Mouse (Mus musculus): ENCODE results near the gene Bcap29. TPM values are rescaled to one million over a fixed set of nuclear protein-coding genes. Genes with fewer than 3 reads are reported as not detected.
A peak's percentile ranks its signal among the peaks of the same experiment; 100 is the strongest.
"Not testable (repeated sequence)": the region's sequence is repeated elsewhere in the genome, so short reads cannot be mapped to it uniquely, and the experiment has no call there.

Bcap29 gene
- total and polyA plus RNA-seq, 2 experiments from 2014 or later: 5.1 to 39.1 TPM

DNA sequence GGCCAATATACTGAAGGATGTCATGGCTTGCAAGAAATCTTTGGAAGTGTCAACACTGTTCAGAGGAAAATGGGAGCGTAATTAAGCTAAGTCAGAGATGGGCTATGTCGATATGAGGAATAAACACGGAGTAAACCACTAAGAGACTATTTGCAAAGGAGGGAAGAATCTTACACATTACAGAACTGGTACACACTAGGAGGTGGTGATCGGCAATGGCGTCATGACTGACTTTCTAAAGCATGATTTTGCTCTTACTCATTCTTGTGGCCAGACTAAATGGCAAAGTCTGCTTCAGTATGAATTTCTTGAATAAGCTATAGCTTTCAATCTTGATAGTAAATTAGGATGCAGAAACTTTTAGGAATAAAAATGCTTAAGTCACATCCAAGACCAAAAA is 19.2 kb upstream of the Bcap29 start:
- WGBS: 76% methylated on average over 5 of the region's 5 CpGs
- H3K4me2 ChIP-seq (ENCODE audit: low read depth, low read length): peak overlapping the region; percentile 89
- ATAC-seq: no peak
- 0 out of 2 replicates have a peak overlapping the region, but pooled peaks have one; percentile 93 for H3K4me3 ChIP-seq (ENCODE audit: low read length)
- no peak overlapping the region for H3K27ac ChIP-seq
- no peak for DNase-seq (ENCODE audit: low spot score)
- no peak overlapping the region for H3K9ac ChIP-seq (replicated peaks; ENCODE audit: low read length)
- H3K36me3 ChIP-seq (ENCODE audit: insufficient read depth, low read length): no peaks in the 10 kb centered on the region
- no peaks in the 10 kb centered on the region for H3K4me1 ChIP-seq (ENCODE audit: insufficient read depth, low read length)
- no peaks in the 10 kb centered on the region for H3K9me3 ChIP-seq (ENCODE audit: low read length)
- no peaks in the 10 kb centered on the region for H3K27me3 ChIP-seq (ENCODE audit: insufficient read depth, low read length)
- TF ChIP-seq CTCF (IDR thresholded peaks at IDR 0.05; ENCODE audit: low read depth): no peak

DNA sequence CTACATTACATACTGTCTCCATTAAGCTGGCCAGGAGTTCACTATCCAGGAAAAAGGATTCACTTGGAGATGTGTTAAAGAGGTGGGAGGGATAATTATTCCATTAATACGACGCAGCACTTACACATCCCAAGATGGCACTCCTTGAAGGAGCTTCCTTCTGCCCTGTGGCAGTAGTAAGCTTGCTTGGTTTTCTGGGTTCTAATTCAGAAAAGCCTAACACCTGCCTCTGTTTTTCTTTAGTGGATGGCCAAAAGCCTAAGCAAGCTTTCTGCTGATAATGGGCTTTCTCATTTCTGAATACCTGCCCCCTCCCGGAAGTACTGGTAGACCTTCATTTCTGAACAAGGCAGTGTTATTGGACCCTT is 766 bp upstream of the Bcap29 start:
- 71% methylated on average over 3 of the region's 3 CpGs for WGBS
- Histone ChIP-seq H3K4me1 (ENCODE audit: insufficient read depth, low read length) (peaks cover 6% of the 10 kb centered on the region), H3K4me2 (ENCODE audit: low read depth, low read length) (peak overlapping the region; percentile 78), H3K9ac (replicated peaks; ENCODE audit: low read length) (peak overlapping the region; percentile 76; the same call in 1 of the 2 replicates), H3K9me3 (ENCODE audit: low read length) (no peaks in the 10 kb centered on the region), H3K36me3 (ENCODE audit: insufficient read depth, low read length) (no peaks in the 10 kb centered on the region), H3K27me3 (ENCODE audit: insufficient read depth, low read length) (no peaks in the 10 kb centered on the region), H3K27ac (peak overlapping the region; percentile 80; the same call in 1 of the 2 replicates), H3K4me3 (ENCODE audit: low read length) (no peak overlapping the region)
- ATAC-seq (no peak; the same call in 1 of the 2 replicates), DNase-seq (ENCODE audit: low spot score) (no peak)
- TF ChIP-seq CTCF (IDR thresholded peaks at IDR 0.05; ENCODE audit: low read depth): no peak

DNA sequence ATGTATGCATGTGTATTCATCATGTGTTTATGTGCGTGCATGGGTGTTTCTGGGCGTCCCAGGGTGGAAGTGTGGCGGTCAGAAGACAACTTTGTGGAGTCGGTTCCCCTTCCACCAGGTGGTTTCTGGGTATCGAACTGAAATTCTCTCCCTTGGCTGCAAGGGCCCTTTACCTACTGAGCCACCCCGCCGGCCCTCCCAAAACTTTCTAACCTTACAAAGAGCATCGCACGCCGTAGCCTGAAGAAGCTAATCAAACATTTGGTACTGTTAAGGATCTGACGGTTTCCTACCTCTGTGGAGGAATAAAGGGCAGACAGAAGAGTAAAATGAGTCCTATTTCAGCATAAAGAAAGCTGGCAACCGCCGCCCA is 502 bp downstream of the Bcap29 start:
- TF ChIP-seq CTCF (IDR thresholded peaks at IDR 0.05; ENCODE audit: low read depth): no peak
- DNase-seq (ENCODE audit: low spot score): no peak

GRCm38 (mm10) chr12:31628396-31628795 is 6.1 kb downstream of the Bcap29 start:
- ATAC-seq; H3K9ac ChIP-seq (replicated peaks; ENCODE audit: low read length); H3K4me1 ChIP-seq (ENCODE audit: insufficient read depth, low read length); H3K9me3 ChIP-seq (ENCODE audit: low read length); H3K27me3 ChIP-seq (ENCODE audit: insufficient read depth, low read length); H3K4me3 ChIP-seq (ENCODE audit: low read length); H3K4me2 ChIP-seq (ENCODE audit: low read depth, low read length); H3K27ac ChIP-seq; H3K36me3 ChIP-seq (ENCODE audit: insufficient read depth, low read length); DNase-seq (ENCODE audit: low spot score): not testable (repeated sequence)
- 94% methylated on average over 9 of the region's 9 CpGs for WGBS

More for the DNA sequence above, 502 bp downstream of the Bcap29 start:
- peak overlapping the region; percentile 80 for H3K27ac ChIP-seq
- ATAC-seq: peak; percentile 41
- no peaks in the 10 kb centered on the region for H3K36me3 ChIP-seq (ENCODE audit: insufficient read depth, low read length)
- peak overlapping the region; percentile 76 for H3K9ac ChIP-seq (replicated peaks; ENCODE audit: low read length)
- no peaks in the 10 kb centered on the region for H3K9me3 ChIP-seq (ENCODE audit: low read length)
- H3K4me1 ChIP-seq (ENCODE audit: insufficient read depth, low read length): peaks cover 6% of the 10 kb centered on the region
- H3K27me3 ChIP-seq (ENCODE audit: insufficient read depth, low read length): no peaks in the 10 kb centered on the region
- WGBS: 7% methylated on average over 13 of the region's 13 CpGs
- peak overlapping the region; percentile 62 for H3K4me3 ChIP-seq (ENCODE audit: low read length)
- peak overlapping the region; percentile 78 for H3K4me2 ChIP-seq (ENCODE audit: low read depth, low read length)

DNA sequence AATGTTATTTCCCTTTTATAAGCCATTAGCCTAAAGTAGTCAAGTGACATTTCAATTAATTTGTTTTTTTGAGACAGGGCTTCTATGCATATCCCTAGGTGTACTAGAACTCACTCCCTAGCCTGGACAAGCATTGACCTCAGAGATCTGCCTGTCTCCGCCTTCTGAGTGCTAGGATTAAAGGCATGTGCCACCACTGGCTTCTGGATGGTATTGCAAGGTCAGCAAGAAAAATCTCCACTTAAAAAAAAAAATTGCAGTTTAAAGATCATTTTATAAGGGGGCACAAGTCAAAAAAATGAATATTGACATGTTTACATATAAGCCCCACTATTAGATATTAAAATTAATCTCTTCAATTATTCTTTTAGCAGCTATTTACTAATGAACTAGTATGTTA is 9.4 kb downstream of the Bcap29 start:
- no peak for DNase-seq (ENCODE audit: low spot score)
- H3K4me1 ChIP-seq (ENCODE audit: insufficient read depth, low read length): no peaks in the 10 kb centered on the region
- WGBS: 95% methylated on average over 1 of the region's 1 CpGs

GRCm38 (mm10) chr12:31620106-31620505 is 14.4 kb downstream of the Bcap29 start:
- ATAC-seq (no peak), DNase-seq (ENCODE audit: low spot score) (no peak)
- no peaks in the 10 kb centered on the region for H3K9me3 ChIP-seq (ENCODE audit: low read length)
- TF ChIP-seq CTCF (IDR thresholded peaks at IDR 0.05; ENCODE audit: low read depth): peak; percentile 23; the same call in 1 of the 2 replicates
- H3K4me3 ChIP-seq (ENCODE audit: low read length): no peak overlapping the region
- H3K4me2 ChIP-seq (ENCODE audit: low read depth, low read length): no peak overlapping the region
- no peaks in the 10 kb centered on the region for H3K27me3 ChIP-seq (ENCODE audit: insufficient read depth, low read length)
- no peaks in the 10 kb centered on the region; the same call in 1 of the 2 replicates for H3K36me3 ChIP-seq (ENCODE audit: insufficient read depth, low read length)
- H3K4me1 ChIP-seq (ENCODE audit: insufficient read depth, low read length): no peaks in the 10 kb centered on the region
- no peak overlapping the region for H3K9ac ChIP-seq (replicated peaks; ENCODE audit: low read length)
- WGBS: 82% methylated on average over 8 of the region's 8 CpGs
- no peak overlapping the region for H3K27ac ChIP-seq

More for the DNA sequence above, 9.4 kb downstream of the Bcap29 start:
- ATAC-seq: no peak
- Histone ChIP-seq H3K4me2 (ENCODE audit: low read depth, low read length) (no peak overlapping the region), H3K4me3 (ENCODE audit: low read length) (no peak overlapping the region), H3K36me3 (ENCODE audit: insufficient read depth, low read length) (no peaks in the 10 kb centered on the region; the same call in none of the 2 replicates), H3K27ac (no peak overlapping the region), H3K9ac (replicated peaks; ENCODE audit: low read length) (no peak overlapping the region), H3K27me3 (ENCODE audit: insufficient read depth, low read length) (no peaks in the 10 kb centered on the region), H3K9me3 (ENCODE audit: low read length) (no peaks in the 10 kb centered on the region)
- no peak for TF ChIP-seq CTCF (IDR thresholded peaks at IDR 0.05; ENCODE audit: low read depth)

DNA sequence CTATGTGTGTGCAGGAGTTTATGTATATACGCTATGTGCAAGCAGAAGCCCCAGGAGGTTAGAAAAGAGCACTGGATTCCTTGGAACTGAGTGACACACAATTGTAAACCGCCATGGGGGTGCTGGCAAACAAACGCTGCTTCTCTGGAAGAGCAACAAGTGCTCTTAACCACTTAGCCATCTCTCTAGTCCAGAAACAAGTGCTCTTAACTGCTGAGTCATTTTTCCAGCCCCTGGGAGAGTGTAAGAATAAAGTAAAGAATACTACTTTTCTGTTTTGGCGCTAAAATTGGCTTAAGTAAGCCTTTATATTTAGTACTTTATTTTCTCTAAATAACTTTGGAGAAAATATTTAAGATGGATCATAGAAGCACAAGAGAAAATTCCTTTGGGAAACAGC is 21.1 kb downstream of the Bcap29 start:
- Histone ChIP-seq H3K4me3 (ENCODE audit: low read length) (no peak overlapping the region), H3K27me3 (ENCODE audit: insufficient read depth, low read length) (no peaks in the 10 kb centered on the region), H3K9me3 (ENCODE audit: low read length) (no peaks in the 10 kb centered on the region), H3K27ac (no peak overlapping the region), H3K9ac (replicated peaks; ENCODE audit: low read length) (no peak overlapping the region), H3K4me2 (ENCODE audit: low read depth, low read length) (no peak overlapping the region), H3K36me3 (ENCODE audit: insufficient read depth, low read length) (no peaks in the 10 kb centered on the region), H3K4me1 (ENCODE audit: insufficient read depth, low read length) (no peaks in the 10 kb centered on the region)
- DNase-seq (ENCODE audit: low spot score): no peak
- no peak for TF ChIP-seq CTCF (IDR thresholded peaks at IDR 0.05; ENCODE audit: low read depth)
- ATAC-seq: no peak
- WGBS: 48% methylated on average over 4 of the region's 4 CpGs
